Mouse (Mus musculus) erythroblast, adult 5-6 weeks (primary cell): ENCODE data around the gene Ldlrad3. TPM values are rescaled to one million over a fixed set of nuclear protein-coding genes. Genes with fewer than 3 reads are reported as not detected.

Source experiments
- ATAC-seq: replicated peaks from 2 replicates; pipeline ENCODE4 v1.8.0; 2016; ENCODE audit warnings: moderate number of reproducible peaks, mild to moderate bottlenecking, moderate TSS enrichment, inconsistent platforms; ENCODE audit not compliant: poor library complexity, low FRiP score, severe bottlenecking
- total RNA-seq, 2 experiments: library from RNA; stranded (forward) in 1 of 2; stranded (reverse) in 1 of 2; fragments of 150-400 nt in 1 of 2; fragments of 200-764, 138-1000 nt in 1 of 2; gene quantifications; 2 replicates each; pipeline versions ENCODE4 v1.2.3 to v1.2.4; 2015 to 2017; ENCODE audit warnings: low replicate concordance in 2 of 2

Ldlrad3 gene
- total RNA-seq, 2 experiments from 2014 or later: 6.2 to 7.7 TPM

GRCm38 (mm10) chr2:102091516-102092350, 94.5 kb downstream of the Ldlrad3 start:
- no peak for ATAC-seq

- no peak for ATAC-seq
These were observed 98.4 kb downstream of the Ldlrad3 start for GRCm38 (mm10) chr2:102087787-102088186.

GRCm38 (mm10) chr2:102086583-102086982, 99.6 kb downstream of the Ldlrad3 start:
- no peak for ATAC-seq

- ATAC-seq: no peak
These were observed 103.4 kb downstream of the Ldlrad3 start for GRCm38 (mm10) chr2:102082782-102083181.

GRCm38 (mm10) chr2:102077554-102077953, 108.6 kb downstream of the Ldlrad3 start:
- ATAC-seq: 0 out of 2 replicates have a peak, but pooled peaks have one; percentile 39

GRCm38 (mm10) chr2:102076237-102076636, 109.9 kb downstream of the Ldlrad3 start:
- no peak for ATAC-seq

- ATAC-seq: no peak
These were observed 112.7 kb downstream of the Ldlrad3 start for GRCm38 (mm10) chr2:102073266-102074037.

- ATAC-seq: no peak
These were observed 113.3 kb downstream of the Ldlrad3 start for GRCm38 (mm10) chr2:102072859-102073258.

- ATAC-seq: no peak
These were observed 115.0 kb downstream of the Ldlrad3 start for GRCm38 (mm10) chr2:102071022-102071717.

GRCm38 (mm10) chr2:102064826-102065441, 121.3 kb downstream of the Ldlrad3 start:
- no peak for ATAC-seq

GRCm38 (mm10) chr2:102063906-102064505, 122.2 kb downstream of the Ldlrad3 start:
- no peak for ATAC-seq

- no peak for ATAC-seq
These were observed 123.2 kb downstream of the Ldlrad3 start for GRCm38 (mm10) chr2:102062861-102063468.

- no peak for ATAC-seq
These were observed 124.3 kb downstream of the Ldlrad3 start for GRCm38 (mm10) chr2:102061921-102062320.

GRCm38 (mm10) chr2:102057746-102058145, 128.4 kb downstream of the Ldlrad3 start:
- no peak for ATAC-seq

GRCm38 (mm10) chr2:102057029-102057685, 129.0 kb downstream of the Ldlrad3 start:
- ATAC-seq: no peak

- no peak for ATAC-seq
These were observed 130.0 kb downstream of the Ldlrad3 start for GRCm38 (mm10) chr2:102056144-102056543.

GRCm38 (mm10) chr2:102052951-102053660, 133.1 kb downstream of the Ldlrad3 start:
- no peak for ATAC-seq

- ATAC-seq: no peak
These were observed 133.8 kb downstream of the Ldlrad3 start for GRCm38 (mm10) chr2:102052353-102052752.
